Mouse (Mus musculus) hindbrain, embryonic 11.5 days (tissue): ENCODE measurements at regions not wholly inside any gene's neighbourhood (a gene's known extent, or its start where the extent isn't known, plus 50 kb on each side); places are given as distances from the start of the nearest gene placed in this dataset.

Experiments
- ATAC-seq: fragments of 200-750 bp; cut with Nextera tagmentation; 2 replicates; pipeline ENCODE4 v1.8.0; 2017; ENCODE audit warnings: mild to moderate bottlenecking, moderate TSS enrichment, moderate library complexity; ENCODE audit not compliant: low FRiP score
- DNase-seq: peaks from one replicate; pipeline ENCODE4 v3.0.0-alpha.2; 2015; ENCODE audit warnings: low spot score
- H3K27ac ChIP-seq: fragments of 300-500 bp; sonication (generic); 2 replicates; pipeline ENCODE4 v1.5.1; 2014; ENCODE audit warnings: mild to moderate bottlenecking, low read depth, low read length
- H3K27me3 ChIP-seq: fragments of 300-500 bp; sonication (generic); 2 replicates; pipeline ENCODE4 v1.6.1; 2014; ENCODE audit warnings: mild to moderate bottlenecking, low read length, moderate library complexity, mixed read lengths; ENCODE audit not compliant: control insufficient read depth, insufficient read depth
- H3K36me3 ChIP-seq: fragments of 300-500 bp; sonication (generic); 2 replicates; pipeline ENCODE4 v1.6.1; 2014; ENCODE audit warnings: mild to moderate bottlenecking, low read length, moderate library complexity, mixed read lengths; ENCODE audit not compliant: control insufficient read depth, insufficient read depth
- H3K4me1 ChIP-seq: fragments of 300-500 bp; sonication (generic); replicated peaks from 2 replicates; pipeline ENCODE4 v1.6.1; 2014; ENCODE audit warnings: low read length, mixed read lengths; ENCODE audit not compliant: control insufficient read depth, insufficient read depth
- H3K4me2 ChIP-seq: fragments of 300-500 bp; sonication (generic); replicated peaks from 2 replicates; pipeline ENCODE4 v1.6.1; 2014; ENCODE audit warnings: mild to moderate bottlenecking, low read depth, low read length
- H3K4me3 ChIP-seq: fragments of 300-500 bp; sonication (generic); 2 replicates; pipeline ENCODE4 v1.5.1; 2014; ENCODE audit warnings: low read depth, low read length
- H3K9ac ChIP-seq: fragments of 300-500 bp; sonication (generic); 2 replicates; pipeline ENCODE4 v1.6.1; 2014; ENCODE audit warnings: low read depth, low read length
- H3K9me3 ChIP-seq: fragments of 300-500 bp; sonication (generic); 2 replicates; pipeline ENCODE4 v1.6.1; 2016; ENCODE audit warnings: low read length; ENCODE audit not compliant: control insufficient read depth
- WGBS: fragments of 180-500 bp; shearing (Covaris S2); extraction: QIAGEN DNeasy Blood & Tissue Kit; methylation state at CpG from one replicate; pipeline ENCODE4 v1.1.7; 2014; 5-methylcytosine and 5-hydroxymethylcytosine counted together

GRCm38 (mm10) chr16:95781681-95782080, 79.8 kb downstream of the Ets2 start:
- WGBS = 89% methylated on average over 5 of the region's 5 CpGs
- H3K9ac ChIP-seq = no peak overlapping the region
- no peak overlapping the region for H3K4me2 ChIP-seq
- no peaks in the 10 kb centered on the region for H3K4me1 ChIP-seq
- H3K4me3 ChIP-seq = no peak overlapping the region
- ATAC-seq (no peak), DNase-seq (no peak)
- no peaks in the 10 kb centered on the region for H3K27me3 ChIP-seq
- no peak overlapping the region for H3K27ac ChIP-seq
- H3K9me3 ChIP-seq = no peaks in the 10 kb centered on the region
- H3K36me3 ChIP-seq = no peaks in the 10 kb centered on the region

GRCm38 (mm10) chr16:95780431-95780830, 78.6 kb downstream of the Ets2 start:
- Histone ChIP-seq H3K27ac (no peak overlapping the region), H3K36me3 (no peaks in the 10 kb centered on the region), H3K27me3 (no peaks in the 10 kb centered on the region), H3K4me2 (no peak overlapping the region), H3K4me1 (no peaks in the 10 kb centered on the region), H3K9me3 (no peaks in the 10 kb centered on the region), H3K4me3 (no peak overlapping the region), H3K9ac (no peak overlapping the region)
- 76% methylated on average over 2 of the region's 2 CpGs for WGBS
- DNase-seq (no peak), ATAC-seq (no peak)

GRCm38 (mm10) chr16:95778845-95779722, 77.2 kb downstream of the Ets2 start:
- 86% methylated on average over 6 of the region's 6 CpGs for WGBS
- DNase-seq (no peak), ATAC-seq (no peak)
- Histone ChIP-seq H3K27ac (no peak overlapping the region), H3K27me3 (no peaks in the 10 kb centered on the region), H3K9ac (no peak overlapping the region), H3K9me3 (no peaks in the 10 kb centered on the region), H3K4me2 (no peak overlapping the region), H3K36me3 (no peaks in the 10 kb centered on the region), H3K4me3 (no peak overlapping the region), H3K4me1 (no peaks in the 10 kb centered on the region)

GRCm38 (mm10) chr16:95778173-95778572, 76.3 kb downstream of the Ets2 start:
- H3K36me3 ChIP-seq = no peaks in the 10 kb centered on the region
- no peak overlapping the region for H3K4me2 ChIP-seq
- ATAC-seq (no peak), DNase-seq (no peak)
- 85% methylated on average over 4 of the region's 4 CpGs for WGBS
- H3K4me1 ChIP-seq = no peaks in the 10 kb centered on the region
- no peaks in the 10 kb centered on the region for H3K27me3 ChIP-seq
- no peak overlapping the region for H3K4me3 ChIP-seq
- no peak overlapping the region for H3K9ac ChIP-seq
- no peaks in the 10 kb centered on the region for H3K9me3 ChIP-seq
- H3K27ac ChIP-seq = no peak overlapping the region

GRCm38 (mm10) chr16:95776610-95777363, 74.9 kb downstream of the Ets2 start:
- Histone ChIP-seq H3K27ac (no peak overlapping the region), H3K4me2 (no peak overlapping the region), H3K9ac (no peak overlapping the region), H3K27me3 (no peaks in the 10 kb centered on the region), H3K9me3 (no peaks in the 10 kb centered on the region), H3K36me3 (no peaks in the 10 kb centered on the region), H3K4me3 (no peak overlapping the region), H3K4me1 (no peaks in the 10 kb centered on the region)
- ATAC-seq (no peak), DNase-seq (no peak)
- 88% methylated on average over 10 of the region's 10 CpGs for WGBS

GRCm38 (mm10) chr16:95776010-95776409, 74.1 kb downstream of the Ets2 start:
- Histone ChIP-seq H3K4me2 (no peak overlapping the region), H3K36me3 (no peaks in the 10 kb centered on the region), H3K4me3 (no peak overlapping the region), H3K4me1 (no peaks in the 10 kb centered on the region), H3K27me3 (no peaks in the 10 kb centered on the region), H3K27ac (no peak overlapping the region), H3K9ac (no peak overlapping the region), H3K9me3 (no peaks in the 10 kb centered on the region)
- DNase-seq = no peak
- no peak for ATAC-seq
- 80% methylated on average over 1 of the region's 1 CpGs for WGBS

- 79% methylated on average over 5 of the region's 5 CpGs for WGBS
- Histone ChIP-seq H3K27ac (no peak overlapping the region), H3K4me2 (no peak overlapping the region), H3K36me3 (no peaks in the 10 kb centered on the region), H3K27me3 (no peaks in the 10 kb centered on the region), H3K4me1 (no peaks in the 10 kb centered on the region), H3K9ac (no peak overlapping the region), H3K4me3 (no peak overlapping the region), H3K9me3 (no peaks in the 10 kb centered on the region)
- ATAC-seq = no peak
- DNase-seq = no peak
Measured at GRCm38 (mm10) chr16:95775361-95775760, 73.5 kb downstream of the Ets2 start.

- no peak for ATAC-seq
- Histone ChIP-seq H3K9me3 (no peaks in the 10 kb centered on the region), H3K4me2 (no peak overlapping the region), H3K27ac (no peak overlapping the region), H3K36me3 (no peaks in the 10 kb centered on the region), H3K4me3 (no peak overlapping the region), H3K4me1 (no peaks in the 10 kb centered on the region), H3K9ac (no peak overlapping the region), H3K27me3 (no peaks in the 10 kb centered on the region)
- 83% methylated on average over 3 of the region's 3 CpGs for WGBS
- no peak for DNase-seq
Measured at GRCm38 (mm10) chr16:95773151-95773550, 71.3 kb downstream of the Ets2 start.
